Mouse (Mus musculus): ENCODE results near the gene Foxo1.

The Foxo1 gene

GRCm38 (mm10) chr3:52268737-52269513 lies 789 bp downstream of the Foxo1 start:
- peak; percentile 56 for DNase-seq

GRCm38 (mm10) chr3:52269514-52270351 lies 1.6 kb downstream of the Foxo1 start:
- peak; percentile 36 for DNase-seq

- no peak for DNase-seq
Measured at GRCm38 (mm10) chr3:52270511-52270910, 2.4 kb downstream of the Foxo1 start.

GRCm38 (mm10) chr3:52271376-52271775 lies 3.2 kb downstream of the Foxo1 start:
- no peak for DNase-seq

GRCm38 (mm10) chr3:52272376-52272865 lies 4.3 kb downstream of the Foxo1 start:
- DNase-seq = no peak

- no peak for DNase-seq
Measured at GRCm38 (mm10) chr3:52274475-52274874, 6.3 kb downstream of the Foxo1 start.

- DNase-seq = no peak
Measured at GRCm38 (mm10) chr3:52275037-52275555, 7.0 kb downstream of the Foxo1 start.

GRCm38 (mm10) chr3:52280681-52281080 lies 12.5 kb downstream of the Foxo1 start:
- no peak for DNase-seq

GRCm38 (mm10) chr3:52281882-52282281 lies 13.7 kb downstream of the Foxo1 start:
- no peak for DNase-seq

- DNase-seq = no peak
Measured at GRCm38 (mm10) chr3:52282369-52282768, 14.2 kb downstream of the Foxo1 start.

- DNase-seq = no peak
Measured at GRCm38 (mm10) chr3:52283521-52283920, 15.4 kb downstream of the Foxo1 start.

- DNase-seq = no peak
Measured at GRCm38 (mm10) chr3:52290811-52291210, 22.7 kb downstream of the Foxo1 start.

- no peak for DNase-seq
Measured at GRCm38 (mm10) chr3:52292498-52292897, 24.4 kb downstream of the Foxo1 start.

- DNase-seq = no peak
Measured at GRCm38 (mm10) chr3:52293946-52294345, 25.8 kb downstream of the Foxo1 start.

GRCm38 (mm10) chr3:52295688-52296087 lies 27.6 kb downstream of the Foxo1 start:
- no peak for DNase-seq

- no peak for DNase-seq
Measured at GRCm38 (mm10) chr3:52296224-52296760, 28.2 kb downstream of the Foxo1 start.

- no peak for DNase-seq
Measured at GRCm38 (mm10) chr3:52297291-52298018, 29.3 kb downstream of the Foxo1 start.

- DNase-seq = no peak
Measured at GRCm38 (mm10) chr3:52298683-52299082, 30.5 kb downstream of the Foxo1 start.

GRCm38 (mm10) chr3:52299376-52299775 lies 31.2 kb downstream of the Foxo1 start:
- DNase-seq = no peak

GRCm38 (mm10) chr3:52300517-52300916 lies 32.4 kb downstream of the Foxo1 start:
- no peak for DNase-seq

GRCm38 (mm10) chr3:52303301-52303700 lies 35.2 kb downstream of the Foxo1 start:
- no peak for DNase-seq

GRCm38 (mm10) chr3:52308586-52309321 lies 40.6 kb downstream of the Foxo1 start:
- no peak for DNase-seq
